Mouse (Mus musculus) R1 (cell line): ENCODE results near the gene Rps6kl1.

Source experiments
- DNase-seq: peaks from one replicate; pipeline ENCODE4 v3.0.0-alpha.2; 2018; ENCODE audit warnings: low read depth, low spot score

Gene Rps6kl1

GRCm38 (mm10) chr12:85141096-85141495 is 10.0 kb downstream of the Rps6kl1 start:
- DNase-seq, result peak; percentile 63

GRCm38 (mm10) chr12:85140036-85140701 is 10.9 kb downstream of the Rps6kl1 start:
- peak; percentile 61 for DNase-seq

GRCm38 (mm10) chr12:85136627-85137026 is 14.4 kb downstream of the Rps6kl1 start:
- peak; percentile 14 for DNase-seq

- no peak for DNase-seq
Observed at GRCm38 (mm10) chr12:85135513-85136470, 15.3 kb downstream of the Rps6kl1 start.

- DNase-seq, result no peak
Observed at GRCm38 (mm10) chr12:85134043-85134794, 16.8 kb downstream of the Rps6kl1 start.

GRCm38 (mm10) chr12:85131361-85131760 is 19.7 kb downstream of the Rps6kl1 start:
- DNase-seq, result no peak

GRCm38 (mm10) chr12:85129426-85129978 is 21.6 kb downstream of the Rps6kl1 start:
- DNase-seq, result no peak

GRCm38 (mm10) chr12:85126986-85127603 is 24.0 kb downstream of the Rps6kl1 start:
- DNase-seq, result no peak

GRCm38 (mm10) chr12:85124751-85125150 is 26.3 kb downstream of the Rps6kl1 start:
- no peak for DNase-seq

- DNase-seq, result no peak
Observed at GRCm38 (mm10) chr12:85123645-85124044, 27.4 kb downstream of the Rps6kl1 start.

- no peak for DNase-seq
Observed at GRCm38 (mm10) chr12:85123108-85123530, 27.9 kb downstream of the Rps6kl1 start.

- no peak for DNase-seq
Observed at GRCm38 (mm10) chr12:85121806-85122459, 29.1 kb downstream of the Rps6kl1 start.

GRCm38 (mm10) chr12:85115678-85116077 is 35.4 kb downstream of the Rps6kl1 start:
- no peak for DNase-seq

- DNase-seq, result no peak
Observed at GRCm38 (mm10) chr12:85113917-85114316, 37.1 kb downstream of the Rps6kl1 start.

- no peak for DNase-seq
Observed at GRCm38 (mm10) chr12:85113337-85113736, 37.7 kb downstream of the Rps6kl1 start.

- no peak for DNase-seq
Observed at GRCm38 (mm10) chr12:85112550-85113251, 38.4 kb downstream of the Rps6kl1 start.

- DNase-seq, result peak; percentile 78
Observed at GRCm38 (mm10) chr12:85110698-85111592, 40.1 kb downstream of the Rps6kl1 start, which contains the start of the genes Prox2 and Dlst. Gene Prox2, minus strand, starts transcription at chr12:85110759. Gene Dlst, plus strand, starts transcription at chr12:85110833.

GRCm38 (mm10) chr12:85110011-85110697 is 40.9 kb downstream of the Rps6kl1 start:
- peak; percentile 24 for DNase-seq
